22 mouse cellular contexts compared by ENCODE assay signal in the genomic region with DNA sequence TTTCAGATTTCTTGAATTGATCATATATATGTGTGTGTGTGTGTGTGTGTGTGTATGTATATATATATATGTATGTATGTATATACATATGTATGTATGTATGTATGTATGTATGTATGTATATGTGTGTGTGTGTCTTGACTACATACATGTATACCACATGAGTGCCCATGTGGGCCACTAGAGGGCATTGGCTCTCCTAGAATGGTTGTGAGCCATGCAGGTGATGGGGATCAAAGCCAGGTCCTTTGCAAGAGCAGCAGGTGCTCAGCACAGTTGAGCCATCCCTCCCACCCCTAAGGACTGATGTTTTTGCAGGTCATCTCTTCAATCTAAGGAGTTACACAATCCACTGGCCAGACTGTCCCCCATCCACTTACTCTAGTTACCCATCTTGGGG. TPM values are rescaled to one million over a fixed set of nuclear protein-coding genes. Genes with fewer than 3 reads are reported as not detected.
DNase-seq lines count a peak whose midpoint lies in the region; ATAC-seq and TF ChIP-seq lines count a peak whose summit lies in the region.
"Had no signal": no experiment of that assay in that cellular context is flagged by ENCODE, and none has a peak within 500 bp of the region (broad histone marks: within the 10 kb centered on the region; RNA-seq: fewer than 3 reads in every experiment).

No protein-coding gene starts in this region.

- no peak for ATAC-seq in kidney, postnatal 0 days (replicated peaks; ENCODE audit: low FRiP score, low read depth)
- ATAC-seq in lung, embryonic 14.5 days (ENCODE audit: insufficient read depth) = no peak
- ATAC-seq: activated CD4-positive, CD25-positive, alpha-beta regulatory T cell, adult 4 months; CD4-positive, CD25-positive, alpha-beta regulatory T cell, adult 4 months; Patski had no signal

- peak; percentile 36 for TF ChIP-seq CTCF in gastrocnemius, adult 2 months (IDR thresholded peaks at IDR 0.05)
- TF ChIP-seq CTCF in kidney, postnatal 0 days (IDR thresholded peaks at IDR 0.05; ENCODE audit: low read depth) = peak; percentile 31; the same call in 1 of the 2 replicates
- peak; percentile 26; the same call in 1 of the 2 replicates for TF ChIP-seq CTCF in lung, embryonic 14.5 days (IDR thresholded peaks at IDR 0.05; ENCODE audit: low read depth)
- peak; percentile 34; the same call in 1 of the 2 replicates for TF ChIP-seq CTCF in bone marrow macrophage, adult 2 months (IDR thresholded peaks at IDR 0.05; ENCODE audit: low read depth, low read length)

- no peak overlapping the region for H3K27ac ChIP-seq in gastrocnemius, adult 2 months
- H3K27ac ChIP-seq in kidney, postnatal 0 days = no peak overlapping the region
- H3K27ac ChIP-seq in lung, embryonic 14.5 days (ENCODE audit: low read depth) = no peak overlapping the region
- no peak overlapping the region for H3K27ac ChIP-seq in bone marrow macrophage, adult 2 months (ENCODE audit: insufficient read depth, low read depth, low read length)
- H3K27ac ChIP-seq: embryonic facial prominence, embryonic 13.5 days; forebrain, embryonic 12.5 days; heart, embryonic 13.5 days; hindbrain, embryonic 13.5 days; left cerebral cortex, adult 2 months; midbrain, embryonic 12.5 days had no signal

- H3K4me1 ChIP-seq in kidney, postnatal 0 days (replicated peaks; ENCODE audit: insufficient read depth, low read length) = no peaks in the 10 kb centered on the region
- no peaks in the 10 kb centered on the region for H3K4me1 ChIP-seq in lung, embryonic 14.5 days (ENCODE audit: insufficient read depth)
- H3K4me1 ChIP-seq in bone marrow macrophage, adult 2 months (ENCODE audit: control insufficient read depth, insufficient read depth, low read length) = peaks cover 6% of the 10 kb centered on the region; the same call in 1 of the 2 replicates
- H3K4me1 ChIP-seq: forebrain, embryonic 12.5 days; midbrain, embryonic 12.5 days had no signal

- no peaks in the 10 kb centered on the region for H3K9me3 ChIP-seq in kidney, postnatal 0 days (replicated peaks; ENCODE audit: low read length)
- no peaks in the 10 kb centered on the region for H3K9me3 ChIP-seq in lung, embryonic 14.5 days (ENCODE audit: low read depth, low read length)
- H3K9me3 ChIP-seq: embryonic facial prominence, embryonic 13.5 days; forebrain, embryonic 12.5 days; G1E; heart, embryonic 13.5 days; hindbrain, embryonic 13.5 days; limb, embryonic 15.5 days; midbrain, embryonic 12.5 days had no signal

- no peak overlapping the region for H3K4me2 ChIP-seq in kidney, postnatal 0 days (ENCODE audit: low read length)
- H3K4me2 ChIP-seq in lung, embryonic 14.5 days = no peak overlapping the region
- H3K4me2 ChIP-seq: embryonic facial prominence, embryonic 13.5 days; forebrain, embryonic 12.5 days; heart, embryonic 13.5 days; hindbrain, embryonic 13.5 days; limb, embryonic 15.5 days; midbrain, embryonic 12.5 days had no signal

- no peak for TF ChIP-seq POLR2A in bone marrow macrophage, adult 2 months (IDR thresholded peaks at IDR 0.05; ENCODE audit: borderline replicate concordance, low read depth, low read length)

- no peak for DNase-seq in gastrocnemius, adult 2 months
- no peak for DNase-seq in gastrocnemius, postnatal 36 days
- DNase-seq in kidney, postnatal 0 days (ENCODE audit: low spot score) = no peak
- DNase-seq in kidney, adult 18-20 months = no peak
- DNase-seq in lung, embryonic 14.5 days = no peak
- no peak for DNase-seq in lung, postnatal 4 days
- DNase-seq in adipocyte (ENCODE audit: low spot score) = no peak
- DNase-seq: embryo, embryonic 11 days; spleen, adult 18-20 months had no signal

- no peak overlapping the region for H3K9ac ChIP-seq in kidney, postnatal 0 days (ENCODE audit: low read depth, low read length)
- H3K9ac ChIP-seq in lung, embryonic 14.5 days = no peak overlapping the region
- H3K9ac ChIP-seq: embryonic facial prominence, embryonic 13.5 days; forebrain, embryonic 12.5 days; heart, embryonic 13.5 days; hindbrain, embryonic 13.5 days; limb, embryonic 15.5 days; midbrain, embryonic 12.5 days had no signal

- no peaks in the 10 kb centered on the region for H3K27me3 ChIP-seq in kidney, postnatal 0 days (ENCODE audit: insufficient read depth, low read length)
- no peaks in the 10 kb centered on the region for H3K27me3 ChIP-seq in lung, embryonic 14.5 days (ENCODE audit: insufficient read depth, low read length)
- H3K27me3 ChIP-seq: embryonic facial prominence, embryonic 13.5 days; forebrain, embryonic 12.5 days; hindbrain, embryonic 13.5 days; limb, embryonic 15.5 days; midbrain, embryonic 12.5 days; Patski had no signal

- H3K36me3 ChIP-seq in kidney, postnatal 0 days (ENCODE audit: insufficient read depth, low read length) = no peaks in the 10 kb centered on the region
- H3K36me3 ChIP-seq in lung, embryonic 14.5 days (ENCODE audit: insufficient read depth) = no peaks in the 10 kb centered on the region
- H3K36me3 ChIP-seq: embryonic facial prominence, embryonic 13.5 days; forebrain, embryonic 12.5 days; G1E; heart, embryonic 13.5 days; hindbrain, embryonic 13.5 days; limb, embryonic 15.5 days; midbrain, embryonic 12.5 days had no signal

- H3K4me3 ChIP-seq in gastrocnemius, adult 2 months = no peak overlapping the region
- H3K4me3 ChIP-seq in kidney, postnatal 0 days (replicated peaks; ENCODE audit: low read depth, low read length) = no peak overlapping the region
- no peak overlapping the region for H3K4me3 ChIP-seq in lung, embryonic 14.5 days (ENCODE audit: low read depth, low read length)
- no peak overlapping the region for H3K4me3 ChIP-seq in bone marrow macrophage, adult 2 months (ENCODE audit: insufficient read depth, low read length)
- H3K4me3 ChIP-seq: embryonic facial prominence, embryonic 13.5 days; erythroblast, embryonic 14.5 days; forebrain, embryonic 12.5 days; heart, embryonic 13.5 days; hindbrain, embryonic 13.5 days; left cerebral cortex, adult 2 months; limb, embryonic 15.5 days; midbrain, embryonic 12.5 days had no signal

- intact Hi-C loops in gastrocnemius, adult 2 months (cut with DNase I) = no loop called here
- intact Hi-C loops in gastrocnemius, postnatal 36 days (cut with DNase I) = no loop called here

RNA-seq across cellular contexts. Expression of gene Acox3, which starts 46.5 kb away (rescaled TPM):
- total RNA-seq in gastrocnemius, adult 2 months (2021) = 10 to 100 TPM; 15.4 to 18.0 TPM
- total RNA-seq in gastrocnemius, postnatal 36 days (2021) = 10 to 100 TPM; 16.5 to 17.8 TPM
- polyA plus RNA-seq in kidney, postnatal 0 days (2015; fragmentation: Nextera tagmentation; extraction: Ambion mirVana) = 15.0 and 15.5 TPM in 2 replicates
- polyA plus RNA-seq in lung, embryonic 14.5 days (2014; fragmentation: Nextera tagmentation; extraction: Ambion mirVana) = 13.8 and 13.9 TPM in 2 replicates
- 86.6 and 110 TPM in 2 replicates for polyA plus RNA-seq in bone marrow macrophage, adult 2 months (2012; ENCODE audit: insufficient read depth, insufficient read length, missing spikeins)

RNA-seq across cellular contexts. Expression of gene Htra3, which starts 50.2 kb away (rescaled TPM):
- 10 to 100 TPM; 40.1 to 52.2 TPM for total RNA-seq in gastrocnemius, adult 2 months (2021)
- total RNA-seq in gastrocnemius, postnatal 36 days (2021) = 10 to 100 TPM; 39.4 to 40.5 TPM
- 22.4 and 24.6 TPM in 2 replicates for polyA plus RNA-seq in kidney, postnatal 0 days (2015; fragmentation: Nextera tagmentation; extraction: Ambion mirVana)
- polyA plus RNA-seq in lung, embryonic 14.5 days (2014; fragmentation: Nextera tagmentation; extraction: Ambion mirVana) = 19.6 and 21.9 TPM in 2 replicates
- 0.98 and 1.1 TPM in 2 replicates for polyA plus RNA-seq in bone marrow macrophage, adult 2 months (2012; ENCODE audit: insufficient read depth, insufficient read length, missing spikeins)
- total RNA-seq: G1E had no signal
- polyA plus RNA-seq: activated CD4-positive, CD25-positive, alpha-beta regulatory T cell, adult 4 months; CD4-positive, CD25-positive, alpha-beta regulatory T cell, adult 4 months; erythroblast, embryonic 14.5 days; G1E had no signal

RNA-seq across cellular contexts. Expression of gene Trmt44, which starts 54.5 kb away (rescaled TPM):
- 1 to 10 TPM; 1.5 to 1.6 TPM for total RNA-seq in gastrocnemius, adult 2 months (2021)
- total RNA-seq in gastrocnemius, postnatal 36 days (2021) = 1 to 10 TPM; 1.4 to 1.5 TPM
- polyA plus RNA-seq in kidney, postnatal 0 days (2015; fragmentation: Nextera tagmentation; extraction: Ambion mirVana) = 4.2 and 5.4 TPM in 2 replicates
- 8.8 and 9.3 TPM in 2 replicates for polyA plus RNA-seq in lung, embryonic 14.5 days (2014; fragmentation: Nextera tagmentation; extraction: Ambion mirVana)
- 5.2 and 6.8 TPM in 2 replicates for polyA plus RNA-seq in bone marrow macrophage, adult 2 months (2012; ENCODE audit: insufficient read depth, insufficient read length, missing spikeins)
